Comparison of ENCODE assay signal across 16 mouse cellular contexts in genomic region chr9:9128996-9129694, GRCm38 (mm10).
DNase-seq lines count a peak whose midpoint lies in the region; ATAC-seq lines count a peak whose summit lies in the region.
"Had no signal": no experiment of that assay in that cellular context is flagged by ENCODE, and none has a peak within 500 bp of the region (broad histone marks: within the 10 kb centered on the region; RNA-seq: fewer than 3 reads in every experiment).

No protein-coding gene starts in this region.

- H3K4me2 ChIP-seq in midbrain, embryonic 11.5 days = no peak overlapping the region
- H3K4me2 ChIP-seq: embryonic facial prominence, embryonic 15.5 days; forebrain, embryonic 13.5 days; hindbrain, embryonic 12.5 days; lung, embryonic 15.5 days had no signal

- H3K4me3 ChIP-seq in midbrain, embryonic 11.5 days (ENCODE audit: low read depth, low read length) = no peak overlapping the region
- H3K4me3 ChIP-seq: embryonic facial prominence, embryonic 15.5 days; forebrain, embryonic 13.5 days; hindbrain, embryonic 12.5 days; lung, embryonic 15.5 days had no signal

- no peaks in the 10 kb centered on the region for H3K9me3 ChIP-seq in midbrain, embryonic 11.5 days (ENCODE audit: control insufficient read depth, low read length)
- H3K9me3 ChIP-seq: embryonic facial prominence, embryonic 15.5 days; forebrain, embryonic 13.5 days; hindbrain, embryonic 12.5 days; lung, embryonic 15.5 days had no signal

- peak; percentile 8 to 11 for DNase-seq in kidney, adult 8-10 months
- no peak for DNase-seq in kidney, postnatal 4 days
- DNase-seq in NIH3T3 (ENCODE audit: low read depth) = peak; percentile 46
- peak; percentile 33 to 48 for DNase-seq in adrenal gland, postnatal 36 days
- peak; percentile 30 to 38 for DNase-seq in heart, postnatal 10 days
- DNase-seq in midbrain, embryonic 11.5 days (ENCODE audit: low spot score, missing footprints) = no peak
- DNase-seq: cerebellum, adult 11 months; liver; right cerebral cortex, postnatal 14 days; thymus, adult 18-20 months had no signal

- no peak for ATAC-seq in midbrain, embryonic 11.5 days (ENCODE audit: low FRiP score)
- ATAC-seq in megakaryocyte, adult 5-6 weeks (ENCODE audit: poor library complexity, severe bottlenecking) = no peak
- ATAC-seq: forebrain, embryonic 13.5 days; intestine, embryonic 16.5 days had no signal

- intact Hi-C loops in heart, postnatal 10 days (cut with DNase I) = no loop called here

- no peak overlapping the region for H3K9ac ChIP-seq in midbrain, embryonic 11.5 days (ENCODE audit: low read length)
- H3K9ac ChIP-seq: embryonic facial prominence, embryonic 15.5 days; forebrain, embryonic 13.5 days; hindbrain, embryonic 12.5 days; lung, embryonic 15.5 days had no signal

- WGBS in midbrain, embryonic 11.5 days = 81% methylated on average over 4 of the region's 4 CpGs

- no peaks in the 10 kb centered on the region for H3K4me1 ChIP-seq in midbrain, embryonic 11.5 days (ENCODE audit: control insufficient read depth, insufficient read depth, low read length)

- no peaks in the 10 kb centered on the region for H3K27me3 ChIP-seq in midbrain, embryonic 11.5 days (ENCODE audit: control insufficient read depth, insufficient read depth, low read length)
- H3K27me3 ChIP-seq: embryonic facial prominence, embryonic 15.5 days; forebrain, embryonic 13.5 days; hindbrain, embryonic 12.5 days; lung, embryonic 15.5 days had no signal

- no peaks in the 10 kb centered on the region for H3K36me3 ChIP-seq in midbrain, embryonic 11.5 days (ENCODE audit: control insufficient read depth, insufficient read depth, low read length)
- H3K36me3 ChIP-seq: embryonic facial prominence, embryonic 15.5 days; hindbrain, embryonic 12.5 days; lung, embryonic 15.5 days had no signal

- no peak overlapping the region for H3K27ac ChIP-seq in midbrain, embryonic 11.5 days (ENCODE audit: low read depth, low read length)
- H3K27ac ChIP-seq: embryonic facial prominence, embryonic 15.5 days; forebrain, embryonic 13.5 days; hindbrain, embryonic 12.5 days; lung, embryonic 15.5 days had no signal

Comparison
In these comparisons a context has a peak if more than half of its experiments do, and no peak if none do; other contexts are left out.
1. DNase-seq: peak in kidney, adult 8-10 months (2 of 2), NIH3T3 (single experiment), adrenal gland, postnatal 36 days (2 of 2) and heart, postnatal 10 days (2 of 2); none in kidney, postnatal 4 days (0 of 2) and midbrain, embryonic 11.5 days (single experiment).